Mouse (Mus musculus): ENCODE measurements around the gene Fgd3.

GRCm38 (mm10) chr13:49224314-49224713 lies 95.8 kb downstream of the Fgd3 start:
- TF ChIP-seq TAL1 (IDR thresholded peaks at IDR 0.05; ENCODE audit: low read length) (no peak), GATA1 (IDR thresholded peaks at IDR 0.05; ENCODE audit: low read length) (no peak)

Measured in erythroblast, embryonic 14.5 days (primary cell).